Mouse (Mus musculus) thymus, adult 18-20 months (tissue): ENCODE data around the gene Kif15.
A peak's percentile ranks its signal among the peaks of the same experiment; 100 is the strongest.

Experiments used
- DNase-seq, 2 experiments: peaks; one replicate each; pipeline ENCODE4 v3.0.0; 2022; ENCODE audit warnings: mixed read lengths in 2 of 2

Kif15 gene

DNA sequence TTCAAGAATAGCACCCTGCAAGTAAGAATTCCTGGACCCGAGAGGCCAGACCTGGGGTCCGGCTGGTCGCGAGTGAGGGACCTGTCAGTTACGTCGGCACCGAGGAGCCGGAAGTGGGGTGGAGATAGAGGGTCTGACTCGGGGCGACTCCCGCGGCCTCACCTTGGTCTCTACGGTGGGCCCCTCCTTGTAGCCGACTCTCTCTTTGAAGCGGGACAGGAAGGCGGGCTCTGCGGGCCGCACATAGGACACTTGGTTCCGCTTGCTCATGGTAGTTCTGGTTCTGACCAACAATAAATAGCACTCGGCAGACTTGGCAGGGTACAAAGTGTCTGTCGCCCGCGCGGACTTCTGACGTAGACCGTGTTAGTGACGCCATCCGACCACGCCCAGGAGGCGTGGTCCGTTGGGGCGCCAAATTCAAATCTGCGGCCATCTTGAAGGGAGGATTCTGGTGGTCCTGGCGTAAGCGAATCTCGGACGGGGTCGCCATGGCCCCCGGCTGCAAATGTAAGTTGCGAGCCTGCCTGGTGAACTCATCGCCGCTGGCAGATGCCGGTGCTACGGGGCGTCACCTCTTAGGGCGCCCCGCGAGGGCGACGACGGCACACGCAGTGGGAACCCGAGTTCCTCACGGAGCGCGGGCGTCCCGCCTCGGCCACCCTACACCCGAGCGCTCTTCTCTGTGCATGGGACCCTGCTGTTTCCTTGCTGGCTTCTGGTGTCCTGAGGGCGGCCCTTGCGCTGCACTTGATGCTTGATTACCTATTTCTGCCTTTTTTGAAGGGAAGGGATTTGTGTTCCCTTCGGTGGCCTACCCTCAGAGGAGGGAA lies at the start of gene Kif15, which contains the start of gene 1110059G10Rik:
Gene Kif15 (plus strand): TSS at position 404 of the 833 bp plus-strand sequence.
Gene 1110059G10Rik (minus strand): TSS at position 358 of the 833 bp plus-strand sequence.
- peak; percentile 78 to 81 for DNase-seq

DNA sequence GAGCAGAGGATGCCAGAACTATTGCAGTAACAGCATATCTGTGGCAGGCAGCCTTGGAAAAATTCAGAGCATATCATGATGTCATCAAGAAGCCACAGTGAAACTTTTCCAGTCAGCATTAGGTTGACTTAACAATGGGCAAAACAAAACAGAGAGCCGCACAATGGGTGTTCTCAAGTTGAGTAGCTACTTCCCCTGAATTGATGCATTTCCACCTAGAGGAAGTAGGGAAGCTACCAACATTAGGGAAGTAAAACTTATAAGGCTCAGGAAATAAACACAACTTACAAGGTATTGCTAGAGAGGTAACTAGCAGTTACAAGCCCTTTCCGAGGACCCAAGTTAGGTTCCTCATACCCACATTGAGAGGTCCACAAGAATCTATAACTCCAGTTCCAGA lies 49.8 kb upstream of the Kif15 start:
- no peak for DNase-seq

GRCm38 (mm10) chr9:122902717-122903535 lies 47.9 kb upstream of the Kif15 start:
- DNase-seq, result no peak

- no peak for DNase-seq
Observed at GRCm38 (mm10) chr9:122922436-122922835, 28.4 kb upstream of the Kif15 start.

DNA sequence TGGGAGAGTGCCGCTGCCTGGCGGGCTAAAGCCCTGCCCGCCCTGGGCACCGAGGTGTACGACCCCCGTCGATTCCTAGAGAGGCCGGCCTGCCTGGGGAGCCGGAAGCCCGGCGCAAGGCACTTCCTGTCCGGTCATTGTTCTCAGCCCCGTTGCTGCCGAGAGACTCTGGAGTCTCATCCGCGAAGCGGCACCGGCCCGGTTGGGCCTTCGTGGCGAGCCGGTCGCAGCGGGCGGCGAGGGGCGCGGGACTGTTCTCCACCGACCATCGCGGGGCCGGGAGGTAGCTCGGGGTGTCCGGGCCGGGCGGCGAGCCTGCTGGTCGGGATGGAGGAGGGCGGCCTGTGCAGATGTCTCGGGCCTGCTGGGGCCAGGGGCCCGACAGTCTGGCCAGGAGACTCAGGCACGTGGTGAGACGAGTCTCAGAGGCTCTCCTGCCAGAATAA lies 27.9 kb upstream of the Kif15 start, which contains the start of gene Zfp105:
Gene Zfp105 (plus strand): TSS at position 137 of the 446 bp plus-strand sequence.
- DNase-seq, result peak in 1 of 2 experiments; percentile 1

DNA sequence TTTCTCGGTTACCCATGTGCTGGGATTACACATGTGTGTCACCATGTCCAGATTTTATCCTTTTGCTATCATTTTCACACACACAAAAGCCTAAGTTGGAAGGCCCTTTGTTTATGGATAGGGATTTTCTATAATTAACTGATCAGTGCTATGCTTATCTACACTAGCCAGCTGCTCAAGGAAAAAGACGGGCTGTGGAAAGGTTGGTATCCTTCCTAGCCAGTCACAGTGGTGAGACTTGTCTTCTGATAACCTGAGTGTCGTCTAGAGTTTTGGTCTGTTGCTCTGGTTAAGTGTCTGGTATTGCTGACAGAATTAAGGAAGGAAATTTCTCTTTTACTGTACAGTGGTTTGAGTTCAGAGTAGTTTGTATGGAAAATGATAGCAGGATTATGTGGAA lies 21.9 kb upstream of the Kif15 start:
- DNase-seq, result no peak

DNA sequence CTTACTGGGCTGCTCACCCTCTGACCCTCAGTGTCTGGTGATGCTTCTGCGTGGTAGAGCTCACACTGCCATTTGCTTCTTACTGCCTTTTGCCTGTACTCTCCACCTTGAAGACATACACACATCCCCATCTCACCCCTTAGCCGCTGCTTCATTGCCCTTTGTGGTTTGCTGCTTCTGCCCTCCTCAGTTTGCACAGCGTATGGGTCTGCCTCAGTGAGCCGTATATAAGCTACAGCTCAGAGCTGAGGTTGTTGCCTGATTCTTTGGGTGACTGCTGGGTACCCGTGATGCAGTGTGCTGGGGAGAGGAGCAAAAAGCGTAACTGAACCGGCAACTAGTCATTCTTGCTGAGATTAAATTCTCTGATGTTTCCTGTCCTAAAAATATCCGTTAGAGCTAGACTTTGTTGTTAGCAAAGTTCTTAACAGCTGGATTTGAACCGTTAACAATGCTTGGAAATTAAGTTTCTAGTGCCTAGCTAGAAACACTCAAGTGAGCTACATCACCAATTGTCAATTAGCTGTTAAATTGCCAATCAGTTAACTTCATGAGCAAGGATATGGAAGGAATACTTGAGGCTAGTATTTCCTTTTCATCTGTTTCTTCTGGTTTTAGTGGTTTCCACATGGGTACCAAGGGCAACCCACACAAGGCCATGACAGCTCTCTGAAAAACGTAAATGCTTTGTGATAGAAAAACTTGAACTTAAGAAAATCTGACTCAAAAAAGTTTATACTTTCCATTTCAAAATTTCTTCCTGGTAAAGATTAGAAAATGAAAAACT lies 47.8 kb downstream of the Kif15 start:
- DNase-seq, result no peak

DNA sequence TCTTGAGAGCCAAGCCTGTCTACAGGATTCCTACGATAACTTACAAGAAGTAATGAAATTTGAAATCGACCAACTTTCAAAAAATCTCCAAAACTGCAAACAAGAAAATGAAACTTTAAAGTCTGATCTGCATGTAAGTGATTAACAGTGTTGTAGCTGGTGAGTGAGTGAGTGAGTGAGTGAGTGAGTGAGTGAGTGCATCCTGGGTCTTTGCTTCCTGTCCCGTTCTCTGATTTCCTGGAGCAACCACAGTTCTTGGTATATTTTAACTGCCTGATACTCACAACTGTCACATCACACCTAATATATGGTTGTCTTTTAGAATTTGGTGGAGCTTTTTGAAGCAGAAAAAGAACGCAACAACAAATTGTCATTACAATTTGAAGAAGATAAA lies 48.3 kb downstream of the Kif15 start:
- DNase-seq, result no peak

- DNase-seq, result no peak
Observed at GRCm38 (mm10) chr9:123004718-123005117, 53.9 kb downstream of the Kif15 start.

DNA sequence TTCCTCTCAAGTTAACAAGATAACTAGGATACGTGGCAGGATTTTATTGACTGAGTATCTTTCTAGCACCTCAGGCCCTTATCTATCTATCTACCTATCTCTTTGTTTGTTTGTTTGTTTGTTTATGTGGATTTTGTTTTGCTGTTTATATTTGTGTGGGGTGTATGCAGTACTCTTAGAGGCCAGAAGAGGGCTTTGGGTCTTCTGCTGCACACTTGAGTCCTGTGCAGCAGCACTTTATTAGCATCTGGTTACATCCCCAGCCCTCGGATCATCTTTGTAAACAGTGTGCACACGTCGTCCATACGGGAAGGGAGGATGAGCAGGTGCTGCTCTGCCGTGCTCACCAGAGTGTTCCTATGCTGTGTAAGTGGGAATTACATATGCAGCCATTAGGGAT lies 55.2 kb downstream of the Kif15 start:
- DNase-seq, result no peak

DNA sequence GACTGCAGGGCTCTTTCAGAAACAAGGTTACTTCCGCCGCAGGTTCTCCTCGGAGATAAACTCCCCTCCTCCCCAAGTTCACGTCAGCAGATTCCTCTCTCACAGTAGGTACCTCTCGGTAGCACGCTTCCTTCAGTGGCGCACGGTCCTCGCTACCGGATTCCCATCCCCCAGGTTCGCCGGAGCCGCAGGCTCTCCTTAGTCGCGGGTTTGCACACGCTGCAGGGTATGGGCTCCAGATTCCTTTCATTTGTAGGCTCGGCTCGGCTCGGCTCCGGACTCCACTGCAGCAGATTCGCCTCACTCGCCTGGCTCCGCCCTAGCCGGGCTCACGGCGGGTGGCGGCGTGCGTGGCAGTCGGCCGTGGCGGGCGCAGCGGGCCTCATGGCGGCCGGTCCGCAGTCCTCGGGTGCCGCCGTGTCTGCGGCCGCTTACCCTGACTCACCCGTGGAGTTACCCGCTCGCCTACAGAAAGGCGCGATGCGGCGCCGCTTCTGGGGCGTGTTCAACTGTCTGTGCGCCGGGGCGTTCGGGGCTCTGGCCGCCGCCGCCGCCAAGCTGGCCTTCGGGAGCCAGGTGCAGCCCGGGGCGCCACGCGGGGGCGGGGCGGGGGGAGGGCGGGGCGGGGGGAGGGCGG lies 70.3 kb downstream of the Kif15 start, which contains the start of gene Tmem42:
Gene Tmem42 (plus strand): TSS at position 332 of the 637 bp plus-strand sequence.
- DNase-seq, result peak; percentile 71 to 85

- peak in 1 of 2 experiments; percentile 54 for DNase-seq
Observed at GRCm38 (mm10) chr9:123021636-123022379, 71.0 kb downstream of the Kif15 start.

DNA sequence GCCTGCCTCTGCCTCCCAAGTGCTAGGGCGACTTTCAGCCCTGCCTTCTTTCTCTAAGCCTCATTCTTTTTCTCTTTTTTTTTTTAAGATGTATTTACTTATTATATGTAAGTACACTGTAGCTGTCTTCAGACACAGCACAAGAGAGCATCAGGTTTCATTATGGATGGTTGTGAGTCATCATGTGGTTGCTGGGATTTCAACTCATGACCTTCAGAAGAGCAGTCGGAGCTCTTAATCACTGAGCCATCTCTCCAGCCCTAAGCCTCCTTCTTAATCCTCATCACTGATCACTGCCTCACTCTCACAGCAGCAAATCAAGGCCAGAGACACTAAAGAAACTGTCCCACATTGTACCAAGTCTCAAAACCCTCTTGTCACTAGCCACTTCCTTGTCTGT lies 73.4 kb downstream of the Kif15 start:
- DNase-seq, result no peak

- no peak for DNase-seq
Observed at GRCm38 (mm10) chr9:123031496-123032246, 80.8 kb downstream of the Kif15 start.

GRCm38 (mm10) chr9:123034426-123034825 lies 83.6 kb downstream of the Kif15 start, which contains the start of gene Tgm4:
Gene Tgm4, plus strand, starts transcription at chr9:123034726.
- no peak for DNase-seq

- no peak for DNase-seq
Observed at GRCm38 (mm10) chr9:123047665-123048064, 96.8 kb downstream of the Kif15 start.

DNA sequence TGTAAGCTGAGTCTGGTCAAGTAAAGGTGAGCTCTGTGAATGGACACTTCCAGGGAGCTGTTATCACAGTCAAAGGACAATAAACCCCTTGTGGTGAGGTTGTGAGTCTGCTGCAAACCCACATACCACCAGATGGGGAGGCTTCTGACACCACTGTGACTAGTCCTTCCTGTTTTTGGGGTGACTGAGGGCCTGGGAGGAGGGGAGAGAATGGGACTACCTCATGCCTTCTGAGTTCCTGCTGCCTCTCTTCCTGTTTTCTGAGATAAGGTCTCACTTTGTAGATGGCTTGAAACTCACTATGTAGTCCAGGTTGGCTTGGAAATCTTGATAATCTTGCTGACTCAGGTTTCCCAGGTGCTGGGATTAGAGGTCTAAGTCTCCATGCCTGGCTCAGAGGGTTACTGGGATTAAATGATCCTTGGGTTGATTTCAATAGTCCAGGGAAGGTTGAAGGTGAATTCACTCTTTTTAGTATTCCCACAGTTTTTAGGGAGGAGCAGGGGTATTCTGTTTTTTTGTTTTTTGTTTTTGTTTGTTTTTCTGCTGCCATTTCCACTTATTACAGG lies 108.0 kb downstream of the Kif15 start:
- DNase-seq, result peak; percentile 3 to 25

GRCm38 (mm10) chr9:123060172-123060571 lies 109.3 kb downstream of the Kif15 start:
- DNase-seq, result no peak
